Mouse (Mus musculus) hindbrain, embryonic 11.5 days (tissue): ENCODE results near the gene St3gal5. TPM values are rescaled to one million over a fixed set of nuclear protein-coding genes. Genes with fewer than 3 reads are reported as not detected.

ENCODE experiments used
- ATAC-seq: fragments of 200-750 bp; cut with Nextera tagmentation; 2 replicates; pipeline ENCODE4 v1.8.0; 2017; ENCODE audit warnings: mild to moderate bottlenecking, moderate TSS enrichment, moderate library complexity; ENCODE audit not compliant: low FRiP score
- DNase-seq: peaks from one replicate; pipeline ENCODE4 v3.0.0-alpha.2; 2015; ENCODE audit warnings: low spot score
- H3K27ac ChIP-seq: fragments of 300-500 bp; sonication (generic); 2 replicates; pipeline ENCODE4 v1.5.1; 2014; ENCODE audit warnings: mild to moderate bottlenecking, low read depth, low read length
- H3K27me3 ChIP-seq: fragments of 300-500 bp; sonication (generic); 2 replicates; pipeline ENCODE4 v1.6.1; 2014; ENCODE audit warnings: mild to moderate bottlenecking, low read length, moderate library complexity, mixed read lengths; ENCODE audit not compliant: control insufficient read depth, insufficient read depth
- H3K36me3 ChIP-seq: fragments of 300-500 bp; sonication (generic); 2 replicates; pipeline ENCODE4 v1.6.1; 2014; ENCODE audit warnings: mild to moderate bottlenecking, low read length, moderate library complexity, mixed read lengths; ENCODE audit not compliant: control insufficient read depth, insufficient read depth
- H3K4me1 ChIP-seq: fragments of 300-500 bp; sonication (generic); replicated peaks from 2 replicates; pipeline ENCODE4 v1.6.1; 2014; ENCODE audit warnings: low read length, mixed read lengths; ENCODE audit not compliant: control insufficient read depth, insufficient read depth
- H3K4me2 ChIP-seq: fragments of 300-500 bp; sonication (generic); replicated peaks from 2 replicates; pipeline ENCODE4 v1.6.1; 2014; ENCODE audit warnings: mild to moderate bottlenecking, low read depth, low read length
- H3K4me3 ChIP-seq: fragments of 300-500 bp; sonication (generic); 2 replicates; pipeline ENCODE4 v1.5.1; 2014; ENCODE audit warnings: low read depth, low read length
- H3K9ac ChIP-seq: fragments of 300-500 bp; sonication (generic); 2 replicates; pipeline ENCODE4 v1.6.1; 2014; ENCODE audit warnings: low read depth, low read length
- H3K9me3 ChIP-seq: fragments of 300-500 bp; sonication (generic); 2 replicates; pipeline ENCODE4 v1.6.1; 2016; ENCODE audit warnings: low read length; ENCODE audit not compliant: control insufficient read depth
- WGBS: fragments of 180-500 bp; shearing (Covaris S2); extraction: QIAGEN DNeasy Blood & Tissue Kit; methylation state at CpG from one replicate; pipeline ENCODE4 v1.1.7; 2014; 5-methylcytosine and 5-hydroxymethylcytosine counted together
- polyA plus RNA-seq: library from polyadenylated mRNA; unstranded; fragments of >200 nt; fragmentation: Nextera tagmentation; extraction: Ambion mirVana; gene quantifications from 2 replicates; pipeline ENCODE4 v1.2.1, GENCODE M21; 2014

St3gal5 gene
- polyA plus RNA-seq, 1 experiment from 2014 or later = 50.4 TPM

- ATAC-seq = no peak
- DNase-seq = no peak
- H3K27ac ChIP-seq = no peak overlapping the region
- H3K27me3 ChIP-seq = no peaks in the 10 kb centered on the region
- no peaks in the 10 kb centered on the region for H3K9me3 ChIP-seq
- H3K4me3 ChIP-seq = no peak overlapping the region
- WGBS = 88% methylated on average over 5 of the region's 5 CpGs
- no peaks in the 10 kb centered on the region for H3K4me1 ChIP-seq
- no peak overlapping the region for H3K9ac ChIP-seq
- no peak overlapping the region for H3K4me2 ChIP-seq
- no peaks in the 10 kb centered on the region for H3K36me3 ChIP-seq
These were observed 7.5 kb upstream of the St3gal5 start for GRCm38 (mm10) chr6:72089865-72090264.

- DNase-seq = peak; percentile 31
These were observed 6.4 kb upstream of the St3gal5 start for GRCm38 (mm10) chr6:72091007-72091406.

GRCm38 (mm10) chr6:72093121-72093520 is 4.3 kb upstream of the St3gal5 start:
- Histone ChIP-seq H3K4me2 (no peak overlapping the region), H3K27ac (no peak overlapping the region), H3K4me3 (no peak overlapping the region), H3K4me1 (no peaks in the 10 kb centered on the region), H3K9ac (no peak overlapping the region), H3K27me3 (no peaks in the 10 kb centered on the region), H3K9me3 (no peaks in the 10 kb centered on the region), H3K36me3 (no peaks in the 10 kb centered on the region)
- ATAC-seq (no peak), DNase-seq (no peak)
- WGBS = 89% methylated on average over 1 of the region's 1 CpGs

More at GRCm38 (mm10) chr6:72091007-72091406, 6.4 kb upstream of the St3gal5 start:
- H3K9ac ChIP-seq = no peak overlapping the region
- 54% methylated on average over 6 of the region's 6 CpGs for WGBS
- H3K4me2 ChIP-seq = no peak overlapping the region
- H3K4me1 ChIP-seq = no peaks in the 10 kb centered on the region
- ATAC-seq = no peak
- no peaks in the 10 kb centered on the region for H3K9me3 ChIP-seq
- H3K4me3 ChIP-seq = no peak overlapping the region
- H3K36me3 ChIP-seq = no peaks in the 10 kb centered on the region
- H3K27me3 ChIP-seq = no peaks in the 10 kb centered on the region
- H3K27ac ChIP-seq = no peak overlapping the region

GRCm38 (mm10) chr6:72096217-72096616 is 1.2 kb upstream of the St3gal5 start:
- Histone ChIP-seq H3K36me3 (no peaks in the 10 kb centered on the region), H3K9me3 (no peaks in the 10 kb centered on the region), H3K4me2 (no peak overlapping the region), H3K4me1 (0 out of 2 replicates have a peak, but pooled peaks cover 6% of the 10 kb centered on the region), H3K4me3 (no peak overlapping the region), H3K27ac (no peak overlapping the region), H3K27me3 (no peaks in the 10 kb centered on the region), H3K9ac (0 out of 2 replicates have a peak overlapping the region, but pooled peaks have one; percentile 9)
- no peak for ATAC-seq
- DNase-seq = no peak
- WGBS = 78% methylated on average over 5 of the region's 5 CpGs

- no peak overlapping the region for H3K27ac ChIP-seq
- no peaks in the 10 kb centered on the region for H3K27me3 ChIP-seq
- peak overlapping the region; percentile 72 for H3K4me3 ChIP-seq
- no peaks in the 10 kb centered on the region for H3K9me3 ChIP-seq
- DNase-seq = no peak
- peak; percentile 7; the same call in 1 of the 2 replicates for ATAC-seq
- H3K9ac ChIP-seq = no peak overlapping the region
- H3K36me3 ChIP-seq = no peaks in the 10 kb centered on the region
- peak overlapping the region; percentile 97 for H3K4me2 ChIP-seq
- H3K4me1 ChIP-seq = 0 out of 2 replicates have a peak, but pooled peaks cover 6% of the 10 kb centered on the region
- 58% methylated on average over 8 of the region's 8 CpGs for WGBS
These were observed 723 bp upstream of the St3gal5 start for GRCm38 (mm10) chr6:72096669-72097068.

- DNase-seq = peak; percentile 62
These were observed 746 bp downstream of the St3gal5 start for GRCm38 (mm10) chr6:72098021-72098655.

GRCm38 (mm10) chr6:72098691-72099090 is 1.3 kb downstream of the St3gal5 start:
- DNase-seq (peak; percentile 34), ATAC-seq (no peak)
- no peaks in the 10 kb centered on the region for H3K9me3 ChIP-seq
- peak overlapping the region; percentile 72; the same call in 1 of the 2 replicates for H3K4me3 ChIP-seq
- no peak overlapping the region for H3K9ac ChIP-seq
- H3K36me3 ChIP-seq = no peaks in the 10 kb centered on the region
- peak overlapping the region; percentile 97 for H3K4me2 ChIP-seq
- no peaks in the 10 kb centered on the region for H3K27me3 ChIP-seq
- no peak overlapping the region for H3K27ac ChIP-seq
- WGBS = 43% methylated on average over 2 of the region's 2 CpGs
- H3K4me1 ChIP-seq = 0 out of 2 replicates have a peak, but pooled peaks cover 6% of the 10 kb centered on the region

More at GRCm38 (mm10) chr6:72098021-72098655, 746 bp downstream of the St3gal5 start:
- 4% methylated on average over 15 of the region's 15 CpGs for WGBS
- H3K9ac ChIP-seq = peak overlapping the region; percentile 89
- peak; percentile 41; the same call in 1 of the 2 replicates for ATAC-seq
- 0 out of 2 replicates have a peak, but pooled peaks cover 6% of the 10 kb centered on the region for H3K4me1 ChIP-seq
- peak overlapping the region; percentile 84 for H3K27ac ChIP-seq
- no peaks in the 10 kb centered on the region for H3K36me3 ChIP-seq
- no peaks in the 10 kb centered on the region for H3K9me3 ChIP-seq
- H3K27me3 ChIP-seq = no peaks in the 10 kb centered on the region
- peak overlapping the region; percentile 97 for H3K4me2 ChIP-seq
- H3K4me3 ChIP-seq = peak overlapping the region; percentile 72

- DNase-seq (no peak), ATAC-seq (no peak)
- Histone ChIP-seq H3K36me3 (no peaks in the 10 kb centered on the region), H3K27me3 (no peaks in the 10 kb centered on the region), H3K9me3 (no peaks in the 10 kb centered on the region), H3K4me2 (peak overlapping the region; percentile 97), H3K27ac (no peak overlapping the region), H3K4me1 (0 out of 2 replicates have a peak, but pooled peaks cover 6% of the 10 kb centered on the region), H3K4me3 (no peak overlapping the region), H3K9ac (peak overlapping the region; percentile 7; the same call in 1 of the 2 replicates)
- 78% methylated on average over 3 of the region's 3 CpGs for WGBS
These were observed 1.9 kb downstream of the St3gal5 start for GRCm38 (mm10) chr6:72099281-72099680.

GRCm38 (mm10) chr6:72100171-72100570 is 2.8 kb downstream of the St3gal5 start:
- H3K27ac ChIP-seq = no peak overlapping the region
- H3K4me2 ChIP-seq = no peak overlapping the region
- H3K4me3 ChIP-seq = no peak overlapping the region
- H3K36me3 ChIP-seq = no peaks in the 10 kb centered on the region
- no peak for DNase-seq
- WGBS = 79% methylated on average over 5 of the region's 5 CpGs
- no peak for ATAC-seq
- no peaks in the 10 kb centered on the region for H3K27me3 ChIP-seq
- 0 out of 2 replicates have a peak, but pooled peaks cover 6% of the 10 kb centered on the region for H3K4me1 ChIP-seq
- H3K9ac ChIP-seq = no peak overlapping the region
- H3K9me3 ChIP-seq = no peaks in the 10 kb centered on the region
